Mouse (Mus musculus): ENCODE measurements around the gene Pigk. TPM values are rescaled to one million over a fixed set of nuclear protein-coding genes. Genes with fewer than 3 reads are reported as not detected.

Pigk gene
- polyA plus RNA-seq, 1 experiment from 2014 or later = 51.4 TPM

- Histone ChIP-seq H3K4me2 (replicated peaks) (no peak overlapping the region), H3K4me3 (no peak overlapping the region), H3K36me3 (no peaks in the 10 kb centered on the region), H3K9ac (no peak overlapping the region), H3K27me3 (no peaks in the 10 kb centered on the region), H3K27ac (no peak overlapping the region), H3K4me1 (no peaks in the 10 kb centered on the region), H3K9me3 (no peaks in the 10 kb centered on the region)
- no peak for ATAC-seq (ENCODE audit: insufficient number of reproducible peaks, insufficient read depth, low FRiP score, low TSS enrichment)
- WGBS = 87% methylated on average over 4 of the region's 4 CpGs
Measured at GRCm38 (mm10) chr3:152733011-152733410, 19.1 kb downstream of the Pigk start.

GRCm38 (mm10) chr3:152733513-152733912, 19.6 kb downstream of the Pigk start:
- H3K9me3 ChIP-seq = no peaks in the 10 kb centered on the region
- H3K4me2 ChIP-seq (replicated peaks) = no peak overlapping the region
- ATAC-seq (ENCODE audit: insufficient number of reproducible peaks, insufficient read depth, low FRiP score, low TSS enrichment) = no peak

GRCm38 (mm10) chr3:152734100-152734499, 20.2 kb downstream of the Pigk start:
- H3K4me1 ChIP-seq = no peaks in the 10 kb centered on the region
- H3K4me3 ChIP-seq = no peak overlapping the region
- H3K9ac ChIP-seq = no peak overlapping the region
- no peaks in the 10 kb centered on the region for H3K36me3 ChIP-seq
- H3K9me3 ChIP-seq = no peaks in the 10 kb centered on the region
- no peaks in the 10 kb centered on the region for H3K27me3 ChIP-seq
- no peak for ATAC-seq (ENCODE audit: insufficient number of reproducible peaks, insufficient read depth, low FRiP score, low TSS enrichment)
- 91% methylated on average over 11 of the region's 11 CpGs for WGBS
- no peak overlapping the region for H3K4me2 ChIP-seq (replicated peaks)
- no peak overlapping the region for H3K27ac ChIP-seq

More at GRCm38 (mm10) chr3:152733513-152733912, 19.6 kb downstream of the Pigk start:
- no peaks in the 10 kb centered on the region for H3K36me3 ChIP-seq
- no peaks in the 10 kb centered on the region for H3K4me1 ChIP-seq
- no peak overlapping the region for H3K4me3 ChIP-seq
- no peak overlapping the region for H3K9ac ChIP-seq
- H3K27ac ChIP-seq = no peak overlapping the region
- no peaks in the 10 kb centered on the region for H3K27me3 ChIP-seq

GRCm38 (mm10) chr3:152735601-152736250, 21.8 kb downstream of the Pigk start:
- Histone ChIP-seq H3K4me3 (no peak overlapping the region), H3K27me3 (no peaks in the 10 kb centered on the region), H3K9ac (no peak overlapping the region), H3K27ac (no peak overlapping the region), H3K4me2 (replicated peaks) (no peak overlapping the region), H3K9me3 (no peaks in the 10 kb centered on the region), H3K36me3 (peaks cover 3% of the 10 kb centered on the region; the same call in 1 of the 2 replicates), H3K4me1 (no peaks in the 10 kb centered on the region)
- 62% methylated on average over 10 of the region's 10 CpGs for WGBS
- ATAC-seq (ENCODE audit: insufficient number of reproducible peaks, insufficient read depth, low FRiP score, low TSS enrichment) = no peak

GRCm38 (mm10) chr3:152744301-152744700, 30.4 kb downstream of the Pigk start:
- Histone ChIP-seq H3K9ac (no peak overlapping the region), H3K4me2 (replicated peaks) (no peak overlapping the region), H3K9me3 (no peaks in the 10 kb centered on the region), H3K4me1 (no peaks in the 10 kb centered on the region; the same call in 1 of the 2 replicates), H3K4me3 (no peak overlapping the region), H3K27ac (no peak overlapping the region), H3K36me3 (peaks cover 6% of the 10 kb centered on the region; the same call in 1 of the 2 replicates), H3K27me3 (no peaks in the 10 kb centered on the region)
- no peak for ATAC-seq (ENCODE audit: insufficient number of reproducible peaks, insufficient read depth, low FRiP score, low TSS enrichment)
- WGBS = 90% methylated on average over 12 of the region's 12 CpGs

- WGBS = 93% methylated on average over 9 of the region's 9 CpGs
- Histone ChIP-seq H3K4me2 (replicated peaks) (no peak overlapping the region), H3K36me3 (peaks cover 4% of the 10 kb centered on the region; the same call in 1 of the 2 replicates), H3K27ac (no peak overlapping the region), H3K9me3 (no peaks in the 10 kb centered on the region), H3K27me3 (no peaks in the 10 kb centered on the region), H3K4me3 (no peak overlapping the region), H3K4me1 (no peaks in the 10 kb centered on the region; the same call in 1 of the 2 replicates), H3K9ac (no peak overlapping the region)
- ATAC-seq (ENCODE audit: insufficient number of reproducible peaks, insufficient read depth, low FRiP score, low TSS enrichment) = no peak
Measured at GRCm38 (mm10) chr3:152745611-152746010, 31.7 kb downstream of the Pigk start.

- H3K4me2 ChIP-seq (replicated peaks) = no peak overlapping the region
- no peaks in the 10 kb centered on the region for H3K4me1 ChIP-seq
- H3K9ac ChIP-seq = no peak overlapping the region
- H3K27me3 ChIP-seq = no peaks in the 10 kb centered on the region
- H3K27ac ChIP-seq = no peak overlapping the region
- WGBS = 38% methylated on average over 3 of the region's 3 CpGs
- peaks cover 6% of the 10 kb centered on the region; the same call in 1 of the 2 replicates for H3K36me3 ChIP-seq
- H3K4me3 ChIP-seq = no peak overlapping the region
- no peaks in the 10 kb centered on the region for H3K9me3 ChIP-seq
- ATAC-seq (ENCODE audit: insufficient number of reproducible peaks, insufficient read depth, low FRiP score, low TSS enrichment) = no peak
Measured at GRCm38 (mm10) chr3:152749461-152749871, 35.6 kb downstream of the Pigk start.

GRCm38 (mm10) chr3:152749881-152750280, 36.0 kb downstream of the Pigk start:
- no peak overlapping the region for H3K27ac ChIP-seq
- H3K27me3 ChIP-seq = no peaks in the 10 kb centered on the region
- WGBS = 72% methylated on average over 2 of the region's 2 CpGs
- H3K4me2 ChIP-seq (replicated peaks) = no peak overlapping the region
- H3K4me3 ChIP-seq = no peak overlapping the region
- ATAC-seq (ENCODE audit: insufficient number of reproducible peaks, insufficient read depth, low FRiP score, low TSS enrichment) = no peak
- no peak overlapping the region for H3K9ac ChIP-seq
- H3K9me3 ChIP-seq = no peaks in the 10 kb centered on the region
- no peaks in the 10 kb centered on the region for H3K4me1 ChIP-seq
- peaks cover 6% of the 10 kb centered on the region; the same call in 1 of the 2 replicates for H3K36me3 ChIP-seq

GRCm38 (mm10) chr3:152752911-152753310, 39.0 kb downstream of the Pigk start:
- H3K27ac ChIP-seq = no peak overlapping the region
- H3K4me2 ChIP-seq (replicated peaks) = no peak overlapping the region
- H3K4me1 ChIP-seq = peaks cover 7% of the 10 kb centered on the region
- no peaks in the 10 kb centered on the region for H3K9me3 ChIP-seq
- H3K27me3 ChIP-seq = no peaks in the 10 kb centered on the region
- no peak overlapping the region for H3K4me3 ChIP-seq
- ATAC-seq (ENCODE audit: insufficient number of reproducible peaks, insufficient read depth, low FRiP score, low TSS enrichment) = no peak
- H3K36me3 ChIP-seq = peaks cover 6% of the 10 kb centered on the region; the same call in 1 of the 2 replicates
- 97% methylated on average over 1 of the region's 1 CpGs for WGBS
- H3K9ac ChIP-seq = no peak overlapping the region

GRCm38 (mm10) chr3:152753345-152753744, 39.4 kb downstream of the Pigk start:
- peaks cover 6% of the 10 kb centered on the region; the same call in 1 of the 2 replicates for H3K36me3 ChIP-seq
- peaks cover 8% of the 10 kb centered on the region for H3K4me1 ChIP-seq
- H3K4me2 ChIP-seq (replicated peaks) = no peak overlapping the region
- no peak for ATAC-seq (ENCODE audit: insufficient number of reproducible peaks, insufficient read depth, low FRiP score, low TSS enrichment)
- WGBS = 90% methylated on average over 4 of the region's 4 CpGs
- H3K4me3 ChIP-seq = no peak overlapping the region
- H3K27ac ChIP-seq = no peak overlapping the region
- H3K9me3 ChIP-seq = no peaks in the 10 kb centered on the region
- H3K9ac ChIP-seq = no peak overlapping the region
- H3K27me3 ChIP-seq = no peaks in the 10 kb centered on the region

- Histone ChIP-seq H3K4me2 (replicated peaks) (no peak overlapping the region), H3K27me3 (no peaks in the 10 kb centered on the region), H3K9me3 (no peaks in the 10 kb centered on the region), H3K4me1 (peaks cover 16% of the 10 kb centered on the region), H3K4me3 (no peak overlapping the region), H3K9ac (no peak overlapping the region), H3K36me3 (peaks cover 6% of the 10 kb centered on the region; the same call in 1 of the 2 replicates), H3K27ac (no peak overlapping the region)
- ATAC-seq (ENCODE audit: insufficient number of reproducible peaks, insufficient read depth, low FRiP score, low TSS enrichment) = no peak
- WGBS = 75% methylated on average over 14 of the region's 14 CpGs
Measured at GRCm38 (mm10) chr3:152753920-152754764, 40.2 kb downstream of the Pigk start.

- no peak overlapping the region for H3K27ac ChIP-seq
- H3K9me3 ChIP-seq = no peaks in the 10 kb centered on the region
- WGBS = 87% methylated on average over 7 of the region's 7 CpGs
- no peaks in the 10 kb centered on the region for H3K27me3 ChIP-seq
- ATAC-seq (ENCODE audit: insufficient number of reproducible peaks, insufficient read depth, low FRiP score, low TSS enrichment) = no peak
- no peak overlapping the region for H3K9ac ChIP-seq
- H3K4me1 ChIP-seq = peaks cover 26% of the 10 kb centered on the region
- no peak overlapping the region for H3K4me2 ChIP-seq (replicated peaks)
- H3K36me3 ChIP-seq = peaks cover 6% of the 10 kb centered on the region; the same call in 1 of the 2 replicates
- H3K4me3 ChIP-seq = no peak overlapping the region
Measured at GRCm38 (mm10) chr3:152755515-152755914, 41.6 kb downstream of the Pigk start.

Data from embryonic facial prominence, embryonic 12.5 days (tissue).